Mouse (Mus musculus) kidney, embryonic 16.5 days (tissue): Measurements from ENCODE around the gene Pprc1. TPM values are rescaled to one million over a fixed set of nuclear protein-coding genes. Genes with fewer than 3 reads are reported as not detected.
A peak's percentile ranks its signal among the peaks of the same experiment; 100 is the strongest.

Experiments
- ATAC-seq: fragments of 200-750 bp; cut with Nextera tagmentation; 2 replicates; pipeline ENCODE4 v1.8.0; 2017; ENCODE audit warnings: moderate TSS enrichment; ENCODE audit not compliant: low FRiP score, low TSS enrichment
- H3K27ac ChIP-seq: fragments of 300-500 bp; sonication (generic); 2 replicates; pipeline ENCODE4 v1.5.1; 2014; ENCODE audit warnings: low read length
- H3K27me3 ChIP-seq: fragments of 300-500 bp; sonication (generic); 2 replicates; pipeline ENCODE4 v1.6.1; 2014; ENCODE audit warnings: low read length, control low read depth, mixed read lengths; ENCODE audit not compliant: insufficient read depth
- H3K36me3 ChIP-seq: fragments of 300-500 bp; sonication (generic); 2 replicates; pipeline ENCODE4 v1.6.1; 2014; ENCODE audit warnings: low read length, control low read depth, mixed read lengths; ENCODE audit not compliant: insufficient read depth
- H3K4me1 ChIP-seq: fragments of 300-500 bp; sonication (generic); 2 replicates; pipeline ENCODE4 v1.6.1; 2014; ENCODE audit warnings: low read length, control low read depth, mixed read lengths; ENCODE audit not compliant: insufficient read depth
- H3K4me2 ChIP-seq: fragments of 300-500 bp; sonication (generic); replicated peaks from 2 replicates; pipeline ENCODE4 v1.6.1; 2014; ENCODE audit warnings: low read depth, low read length
- H3K4me3 ChIP-seq: fragments of 300-500 bp; sonication (generic); 2 replicates; pipeline ENCODE4 v1.5.1; 2014; ENCODE audit warnings: mild to moderate bottlenecking, low read length
- H3K9ac ChIP-seq: fragments of 300-500 bp; sonication (generic); replicated peaks from 2 replicates; pipeline ENCODE4 v1.6.1; 2014; ENCODE audit warnings: low read length
- H3K9me3 ChIP-seq: fragments of 300-500 bp; sonication (generic); 2 replicates; pipeline ENCODE4 v1.6.1; 2016; ENCODE audit warnings: low read length, control low read depth
- WGBS: fragments of 180-500 bp; shearing (Covaris S2); extraction: QIAGEN DNeasy Blood & Tissue Kit; methylation state at CpG from one replicate; pipeline ENCODE4 v1.1.7; 2014; 5-methylcytosine and 5-hydroxymethylcytosine counted together
- polyA plus RNA-seq: library from polyadenylated mRNA; unstranded; fragments of >200 nt; fragmentation: Nextera tagmentation; extraction: Ambion mirVana; gene quantifications from 2 replicates; pipeline ENCODE4 v1.2.1, GENCODE M21; 2015

The Pprc1 gene
- polyA plus RNA-seq, 1 experiment from 2014 or later: 34.2 TPM

DNA sequence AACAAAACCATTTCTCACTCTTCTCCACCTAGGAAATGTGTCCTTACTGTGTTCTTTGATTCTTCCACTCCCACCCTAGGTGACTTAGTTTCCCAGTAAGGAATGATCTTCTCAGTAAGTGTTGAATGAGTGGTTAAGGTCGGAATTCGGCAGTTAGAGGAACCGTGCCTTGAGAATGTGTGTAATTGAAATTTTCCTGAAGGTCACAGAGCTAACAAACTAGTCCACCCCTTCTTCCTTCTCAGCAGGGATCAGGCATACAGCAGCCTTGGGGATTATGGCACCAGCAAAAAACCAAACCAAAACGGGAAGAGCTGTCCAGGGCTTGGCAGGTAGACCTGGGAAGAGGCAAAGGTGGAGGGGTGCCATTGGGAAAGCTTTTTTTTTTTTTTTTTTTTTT is 4.4 kb downstream of the Pprc1 start:
- H3K36me3 ChIP-seq: no peaks in the 10 kb centered on the region
- H3K9me3 ChIP-seq: no peaks in the 10 kb centered on the region
- WGBS: 62% methylated on average over 4 of the region's 4 CpGs
- H3K27me3 ChIP-seq: no peaks in the 10 kb centered on the region
- ATAC-seq: no peak
- no peak overlapping the region for H3K4me3 ChIP-seq
- no peak overlapping the region for H3K27ac ChIP-seq
- peaks cover 20% of the 10 kb centered on the region for H3K4me1 ChIP-seq
- H3K9ac ChIP-seq: no peak overlapping the region
- H3K4me2 ChIP-seq: no peak overlapping the region

DNA sequence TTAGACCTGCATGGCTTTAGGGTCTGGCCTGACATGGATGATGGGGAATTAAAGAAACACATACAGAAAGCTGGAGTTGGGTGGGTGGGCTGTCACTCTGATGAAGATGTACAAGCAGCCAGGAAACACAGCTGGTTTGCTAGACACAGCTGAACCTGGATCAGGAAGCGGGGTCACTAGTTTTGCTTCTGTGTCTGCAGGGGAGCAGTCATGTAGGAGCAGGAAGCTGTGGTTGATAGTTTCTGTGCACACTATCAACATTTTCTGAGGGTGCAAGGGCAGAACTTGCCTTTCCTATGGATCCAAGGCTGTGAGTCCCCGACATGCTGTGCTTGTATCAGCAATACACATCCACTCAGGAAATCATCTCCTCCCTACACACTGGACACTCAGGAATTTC is 5.8 kb downstream of the Pprc1 start:
- no peak overlapping the region for H3K27ac ChIP-seq
- H3K4me2 ChIP-seq: no peak overlapping the region
- no peak for ATAC-seq
- peaks cover 18% of the 10 kb centered on the region for H3K4me1 ChIP-seq
- WGBS: 71% methylated on average over 2 of the region's 2 CpGs
- H3K4me3 ChIP-seq: no peak overlapping the region
- H3K27me3 ChIP-seq: no peaks in the 10 kb centered on the region
- no peaks in the 10 kb centered on the region for H3K9me3 ChIP-seq
- no peaks in the 10 kb centered on the region for H3K36me3 ChIP-seq
- H3K9ac ChIP-seq: no peak overlapping the region

DNA sequence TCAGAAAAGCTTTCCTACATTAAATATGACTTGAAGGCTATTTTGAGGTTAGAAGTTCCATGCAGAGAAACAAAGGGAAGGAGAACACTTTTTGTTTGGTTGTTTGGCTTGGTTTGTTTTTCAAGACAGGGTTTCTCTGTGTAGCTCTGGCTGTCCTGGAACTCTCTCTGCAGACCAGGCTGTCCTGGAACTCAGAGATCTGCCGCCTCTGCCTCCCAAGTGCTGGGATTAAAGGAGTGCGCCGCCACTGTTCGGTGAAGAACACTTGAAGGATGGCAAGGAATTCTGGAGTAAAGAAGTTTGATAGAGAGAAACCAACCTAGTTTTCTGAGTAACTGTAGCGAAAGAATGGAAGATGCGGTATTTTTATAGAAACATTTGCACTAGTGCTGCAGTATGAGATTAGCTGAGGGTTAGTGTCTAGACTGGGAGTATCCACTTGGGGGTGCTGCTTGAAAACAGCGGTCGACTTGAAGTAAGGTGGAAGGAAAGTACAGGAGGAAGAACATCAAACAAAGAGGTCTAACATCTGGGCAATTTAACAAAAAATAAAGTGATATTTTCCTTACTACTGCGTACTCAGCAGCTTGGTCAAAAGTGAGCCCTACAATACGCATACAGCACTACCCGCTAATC is 11.2 kb downstream of the Pprc1 start:
- under 1% methylated on average over 11 of the region's 11 CpGs for WGBS
- peak; percentile 80 for ATAC-seq
- Histone ChIP-seq H3K27me3 (no peaks in the 10 kb centered on the region), H3K9ac (peak overlapping the region; percentile 51), H3K4me3 (peak overlapping the region; percentile 91), H3K9me3 (no peaks in the 10 kb centered on the region), H3K4me1 (peaks cover 11% of the 10 kb centered on the region), H3K4me2 (peak overlapping the region; percentile 64), H3K36me3 (no peaks in the 10 kb centered on the region), H3K27ac (peak overlapping the region; percentile 95)

DNA sequence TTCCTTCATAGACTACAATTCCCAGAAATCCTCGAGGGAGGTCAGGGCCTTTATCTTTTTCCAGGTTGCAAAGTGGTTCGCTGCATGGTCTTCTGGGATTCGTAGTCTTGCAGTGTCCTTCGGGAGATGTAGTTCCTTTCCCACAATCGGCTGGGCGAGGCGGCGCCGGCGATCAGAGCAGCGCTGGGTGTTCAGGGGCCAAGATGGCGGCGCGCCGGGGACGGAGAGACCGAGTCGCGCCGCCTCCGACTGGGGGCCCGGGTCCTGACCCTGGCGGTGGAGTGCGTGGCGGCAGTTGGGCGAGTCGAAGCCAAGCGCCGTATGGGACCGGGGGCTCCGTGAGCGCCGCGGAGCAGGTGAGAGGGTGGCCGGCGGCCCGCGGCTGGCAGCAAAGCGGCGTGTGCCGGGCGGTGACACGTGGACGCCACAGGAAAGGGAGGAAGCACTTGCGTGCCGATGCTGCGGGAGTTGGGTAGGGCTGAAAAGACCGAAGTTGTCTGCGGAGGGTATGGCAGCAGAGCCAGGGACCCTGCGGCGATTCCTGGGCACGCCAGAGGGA is 11.8 kb downstream of the Pprc1 start:
- ATAC-seq: peak; percentile 97
- Histone ChIP-seq H3K9ac (peak overlapping the region; percentile 81), H3K4me3 (peak overlapping the region; percentile 91), H3K27me3 (no peaks in the 10 kb centered on the region), H3K9me3 (no peaks in the 10 kb centered on the region), H3K4me1 (peaks cover 11% of the 10 kb centered on the region), H3K4me2 (peak overlapping the region; percentile 64), H3K36me3 (peaks cover 1% of the 10 kb centered on the region; the same call in 1 of the 2 replicates), H3K27ac (peak overlapping the region; percentile 95)
- under 1% methylated on average over 52 of the region's 52 CpGs for WGBS

- Histone ChIP-seq H3K4me3 (peak overlapping the region; percentile 91), H3K27ac (peak overlapping the region; percentile 95), H3K4me2 (peak overlapping the region; percentile 64), H3K4me1 (peaks cover 11% of the 10 kb centered on the region), H3K9me3 (no peaks in the 10 kb centered on the region), H3K9ac (peak overlapping the region; percentile 81), H3K27me3 (no peaks in the 10 kb centered on the region), H3K36me3 (peaks cover 8% of the 10 kb centered on the region)
- WGBS: under 1% methylated on average over 31 of the region's 42 CpGs
- peak; percentile 82 for ATAC-seq
These were observed 12.4 kb downstream of the Pprc1 start for GRCm38 (mm10) chr19:46056947-46057607.

DNA sequence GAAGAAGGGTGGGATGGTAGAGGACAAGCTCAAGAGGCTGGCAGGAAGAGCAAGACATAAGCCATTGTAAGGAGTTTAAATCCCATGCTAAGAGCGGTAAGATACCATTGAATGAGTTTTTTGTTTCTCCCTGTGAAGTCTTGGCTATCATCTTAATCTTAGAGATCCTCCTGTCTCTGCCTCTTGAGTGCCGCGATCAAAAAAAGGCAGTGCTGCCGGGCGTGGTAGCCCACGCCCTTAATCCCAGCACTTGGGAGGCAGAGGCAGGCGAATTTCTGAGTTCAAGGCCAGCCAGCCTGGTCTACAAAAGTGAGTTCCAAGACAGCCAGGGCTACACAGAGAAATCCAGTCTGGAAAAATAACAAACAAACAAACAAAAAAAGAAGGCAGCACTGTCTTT is 13.8 kb downstream of the Pprc1 start:
- Histone ChIP-seq H3K4me1 (peaks cover 11% of the 10 kb centered on the region), H3K27ac (no peak overlapping the region), H3K27me3 (no peaks in the 10 kb centered on the region), H3K9ac (no peak overlapping the region), H3K4me2 (peak overlapping the region; percentile 64), H3K4me3 (no peak overlapping the region), H3K36me3 (peaks cover 21% of the 10 kb centered on the region), H3K9me3 (no peaks in the 10 kb centered on the region)
- 96% methylated on average over 7 of the region's 7 CpGs for WGBS
- no peak for ATAC-seq

DNA sequence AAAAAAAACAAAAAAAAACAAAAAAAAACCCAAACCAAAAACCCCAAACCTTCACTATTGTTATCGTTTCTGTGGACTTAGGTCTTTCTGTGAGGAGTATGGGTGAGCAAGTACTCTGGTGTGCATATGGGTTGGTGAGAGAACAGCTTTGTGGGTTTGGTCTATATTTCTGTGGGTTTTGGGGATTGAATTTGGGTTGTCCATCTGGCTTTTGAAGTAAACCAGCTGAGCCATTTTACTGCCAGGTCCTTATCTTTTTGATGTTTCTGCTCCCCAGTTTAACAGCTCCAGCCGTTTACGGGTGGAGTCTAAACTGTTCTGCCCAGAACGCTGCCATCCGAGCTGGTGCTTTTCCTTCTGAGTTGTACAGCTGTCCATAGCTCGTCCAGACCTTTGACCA is 16.2 kb downstream of the Pprc1 start:
- Histone ChIP-seq H3K9me3 (no peaks in the 10 kb centered on the region), H3K27ac (no peak overlapping the region), H3K9ac (no peak overlapping the region), H3K4me1 (peaks cover 11% of the 10 kb centered on the region), H3K36me3 (peaks cover 45% of the 10 kb centered on the region), H3K4me3 (no peak overlapping the region), H3K4me2 (no peak overlapping the region), H3K27me3 (no peaks in the 10 kb centered on the region)
- WGBS: 74% methylated on average over 6 of the region's 6 CpGs
- ATAC-seq: no peak

GRCm38 (mm10) chr19:46068054-46068453 is 23.4 kb downstream of the Pprc1 start:
- Histone ChIP-seq H3K27me3 (no peaks in the 10 kb centered on the region), H3K4me1 (no peaks in the 10 kb centered on the region), H3K4me2 (no peak overlapping the region), H3K9ac (no peak overlapping the region), H3K4me3 (no peak overlapping the region), H3K36me3 (peaks cover 79% of the 10 kb centered on the region), H3K27ac (no peak overlapping the region), H3K9me3 (no peaks in the 10 kb centered on the region)
- no peak for ATAC-seq
- 80% methylated on average over 10 of the region's 10 CpGs for WGBS

DNA sequence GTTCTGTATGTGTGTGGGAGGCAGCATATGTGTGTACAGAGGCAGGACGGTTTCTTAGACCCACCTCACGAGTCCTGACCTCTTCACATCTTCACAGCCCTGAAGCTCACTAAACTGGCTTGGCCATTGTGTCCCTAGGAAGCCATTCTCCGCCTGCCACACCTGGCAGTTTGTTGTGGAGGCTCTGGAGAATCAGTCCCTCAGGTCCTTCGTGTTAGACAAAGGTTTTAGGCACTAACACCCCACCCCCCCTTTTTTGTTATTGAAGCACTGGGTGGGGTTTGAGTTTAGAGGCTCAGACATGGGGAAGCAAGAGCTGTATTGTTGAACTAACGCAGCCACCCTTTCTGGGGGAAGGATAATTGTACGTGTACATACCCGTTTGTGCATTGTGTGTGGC is 28.6 kb downstream of the Pprc1 start:
- Histone ChIP-seq H3K36me3 (peaks cover 39% of the 10 kb centered on the region), H3K9me3 (no peaks in the 10 kb centered on the region)
- 84% methylated on average over 7 of the region's 7 CpGs for WGBS

DNA sequence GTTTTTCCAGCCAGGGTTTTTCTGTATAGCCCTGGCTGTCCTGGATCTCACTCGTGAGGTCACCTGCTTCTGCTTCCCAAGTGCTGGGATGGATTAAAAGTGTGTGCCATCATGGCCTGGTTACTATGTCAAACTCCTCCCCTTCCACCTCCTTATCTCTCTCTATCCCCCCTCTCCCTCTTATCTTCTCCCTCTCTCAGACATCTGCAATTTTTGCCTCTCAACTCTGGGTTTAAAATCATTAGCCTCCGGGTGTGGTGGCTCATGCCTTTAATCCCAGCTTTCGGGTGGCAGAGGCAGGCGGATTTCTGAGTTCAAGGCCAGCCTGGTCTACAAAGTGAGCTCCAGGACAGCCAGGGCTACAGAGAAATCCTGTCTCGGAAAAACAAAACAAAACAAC is 29.6 kb downstream of the Pprc1 start:
- H3K36me3 ChIP-seq: peaks cover 38% of the 10 kb centered on the region
- no peak for ATAC-seq

More for the DNA sequence above, 28.6 kb downstream of the Pprc1 start:
- no peak overlapping the region for H3K27ac ChIP-seq
- H3K4me2 ChIP-seq: no peak overlapping the region
- H3K4me3 ChIP-seq: no peak overlapping the region
- peaks cover 14% of the 10 kb centered on the region for H3K4me1 ChIP-seq
- no peak for ATAC-seq
- H3K9ac ChIP-seq: no peak overlapping the region
- H3K27me3 ChIP-seq: no peaks in the 10 kb centered on the region

More for the DNA sequence above, 29.6 kb downstream of the Pprc1 start:
- Histone ChIP-seq H3K9ac (no peak overlapping the region), H3K4me1 (peaks cover 14% of the 10 kb centered on the region), H3K27ac (no peak overlapping the region), H3K27me3 (no peaks in the 10 kb centered on the region), H3K9me3 (no peaks in the 10 kb centered on the region), H3K4me2 (no peak overlapping the region), H3K4me3 (no peak overlapping the region)
- WGBS: 89% methylated on average over 5 of the region's 5 CpGs
